9 mouse cellular contexts compared by ENCODE assay signal in genomic region chr9:40479333-40479732, GRCm38 (mm10). TPM values are rescaled to one million over a fixed set of nuclear protein-coding genes. Genes with fewer than 3 reads are reported as not detected.
A peak's percentile ranks its signal among the peaks of the same experiment; 100 is the strongest.
DNase-seq lines count a peak whose midpoint lies in the region; ATAC-seq lines count a peak whose summit lies in the region.
"Had no signal": no experiment of that assay in that cellular context is flagged by ENCODE, and none has a peak within 500 bp of the region (broad histone marks: within the 10 kb centered on the region; RNA-seq: fewer than 3 reads in every experiment).

No protein-coding gene starts in this region.

- no peaks in the 10 kb centered on the region for H3K27me3 ChIP-seq in midbrain, embryonic 10.5 days (ENCODE audit: low read depth, poor library complexity, severe bottlenecking)
- H3K27me3 ChIP-seq in midbrain, embryonic 15.5 days (replicated peaks): no peaks in the 10 kb centered on the region

- peak; percentile 32 for DNase-seq in midbrain, embryonic 10.5 days (ENCODE audit: low spot score)
- peak; percentile 20 for DNase-seq in WW6 (ENCODE audit: low read depth, low spot score)
- peak; percentile 36 for DNase-seq in gastrocnemius, postnatal 14 days
- DNase-seq in kidney, postnatal 10 days: peak; percentile 81
- DNase-seq in natural killer cell, adult 2 months (ENCODE audit: low spot score in 2 of 2): peak; percentile 74 to 78
- DNase-seq in yolk sac, embryonic 10.5 days (ENCODE audit: low spot score): peak; percentile 60

- WGBS in midbrain, embryonic 10.5 days: 51% methylated on average over 4 of the region's 4 CpGs
- 53% methylated on average over 4 of the region's 4 CpGs for WGBS in midbrain, embryonic 15.5 days

- no peak overlapping the region for H3K4me3 ChIP-seq in midbrain, embryonic 10.5 days
- no peak overlapping the region for H3K4me3 ChIP-seq in midbrain, embryonic 15.5 days
- H3K4me3 ChIP-seq: erythroblast, embryonic 14.5 days had no signal

- ATAC-seq in midbrain, embryonic 15.5 days (replicated peaks): no peak
- no peak for ATAC-seq in cerebellum, adult (ENCODE audit: insufficient number of reproducible peaks, low FRiP score, low TSS enrichment)

- H3K9me3 ChIP-seq in midbrain, embryonic 10.5 days (replicated peaks): no peaks in the 10 kb centered on the region
- H3K9me3 ChIP-seq in midbrain, embryonic 15.5 days: no peaks in the 10 kb centered on the region

- no peak overlapping the region for H3K27ac ChIP-seq in midbrain, embryonic 10.5 days (replicated peaks)
- H3K27ac ChIP-seq in midbrain, embryonic 15.5 days: no peak overlapping the region

- H3K4me2 ChIP-seq in midbrain, embryonic 15.5 days: no peak overlapping the region

- H3K36me3 ChIP-seq in midbrain, embryonic 10.5 days: no peaks in the 10 kb centered on the region
- H3K36me3 ChIP-seq in midbrain, embryonic 15.5 days (replicated peaks): no peaks in the 10 kb centered on the region

- H3K9ac ChIP-seq in midbrain, embryonic 15.5 days: no peak overlapping the region

- intact Hi-C loops in gastrocnemius, postnatal 14 days (cut with DNase I; ENCODE audit: low total_unique reads): loop anchor here (5.0 to 10.0 kb wide), 3 partner anchors 62 to 145 kb away; no protein-coding TSS in a partner anchor

- no peaks in the 10 kb centered on the region for H3K4me1 ChIP-seq in midbrain, embryonic 10.5 days
- no peaks in the 10 kb centered on the region for H3K4me1 ChIP-seq in midbrain, embryonic 15.5 days

RNA-seq across cellular contexts. Expression of gene Gramd1b, which starts 51.9 kb away (rescaled TPM):
- polyA plus RNA-seq in midbrain, embryonic 10.5 days (2016; fragmentation: Nextera tagmentation; extraction: Ambion mirVana): 2.3 and 3.7 TPM in 2 replicates
- 14.0 and 19.9 TPM in 2 replicates for polyA plus RNA-seq in midbrain, embryonic 15.5 days (2015; fragmentation: Nextera tagmentation; extraction: Ambion mirVana)
- total RNA-seq in gastrocnemius, postnatal 14 days (2021): 10 to 100 TPM; 15.9 to 30.2 TPM

Comparison
In these comparisons a context has a peak if more than half of its experiments do, and no peak if none do; other contexts are left out.
1. DNase-seq: peak in every context shown above with its lines; median percentile 81 in kidney, postnatal 10 days; 76 in natural killer cell, adult 2 months; 60 in yolk sac, embryonic 10.5 days; 36 in gastrocnemius, postnatal 14 days; 32 in midbrain, embryonic 10.5 days; 20 in WW6.